Mouse (Mus musculus) intestine, embryonic 14.5 days (tissue): ENCODE results near the gene Noxo1. TPM values are rescaled to one million over a fixed set of nuclear protein-coding genes. Genes with fewer than 3 reads are reported as not detected.
A peak's percentile ranks its signal among the peaks of the same experiment; 100 is the strongest.

Experiments
- ATAC-seq: fragments of 200-750 bp; cut with Nextera tagmentation; replicated peaks from 2 replicates; pipeline ENCODE4 v1.8.0; 2017; ENCODE audit warnings: low read depth, moderate number of reproducible peaks, moderate TSS enrichment, moderate library complexity; ENCODE audit not compliant: low FRiP score, low TSS enrichment
- DNase-seq: peaks from one replicate; pipeline ENCODE4 v3.0.0-alpha.2; 2018; ENCODE audit warnings: low spot score
- H3K27ac ChIP-seq: fragments of 300-500 bp; sonication (generic); 2 replicates; pipeline ENCODE4 v1.5.1; 2014; ENCODE audit warnings: low read depth, mild to moderate bottlenecking, control low read depth
- H3K27me3 ChIP-seq: fragments of 300-500 bp; sonication (generic); replicated peaks from 2 replicates; pipeline ENCODE4 v1.6.1; 2014; ENCODE audit warnings: low read length, control low read depth; ENCODE audit not compliant: control insufficient read depth, insufficient read depth
- H3K36me3 ChIP-seq: fragments of 300-500 bp; sonication (generic); 2 replicates; pipeline ENCODE4 v1.6.1; 2014; ENCODE audit warnings: low read length, control low read depth; ENCODE audit not compliant: control insufficient read depth, insufficient read depth
- H3K4me1 ChIP-seq: fragments of 300-500 bp; sonication (generic); replicated peaks from 2 replicates; pipeline ENCODE4 v1.6.1; 2014; ENCODE audit warnings: low read length, control low read depth, mixed read lengths; ENCODE audit not compliant: control insufficient read depth, insufficient read depth
- H3K4me2 ChIP-seq: fragments of 300-500 bp; sonication (generic); 2 replicates; pipeline ENCODE4 v1.6.1; 2014; ENCODE audit warnings: low read length
- H3K4me3 ChIP-seq: fragments of 300-500 bp; sonication (generic); 2 replicates; pipeline ENCODE4 v1.5.1; 2014; ENCODE audit warnings: low read depth, low read length, control low read depth, mixed read lengths
- H3K9ac ChIP-seq: fragments of 300-500 bp; sonication (generic); 2 replicates; pipeline ENCODE4 v1.6.1; 2014; ENCODE audit warnings: mild to moderate bottlenecking, low read length
- H3K9me3 ChIP-seq: fragments of 300-500 bp; sonication (generic); 2 replicates; pipeline ENCODE4 v1.6.1; 2016; ENCODE audit warnings: low read length, control low read depth; ENCODE audit not compliant: control insufficient read depth
- WGBS: fragments of 180-500 bp; shearing (Covaris S2); extraction: QIAGEN DNeasy Blood & Tissue Kit; methylation state at CpG from one replicate; pipeline ENCODE4 v1.1.7; 2014; 5-methylcytosine and 5-hydroxymethylcytosine counted together
- polyA plus RNA-seq: library from polyadenylated mRNA; unstranded; fragments of >200 nt; fragmentation: Nextera tagmentation; extraction: Ambion mirVana; gene quantifications from 2 replicates; pipeline ENCODE4 v1.2.1, GENCODE M21; 2014

Noxo1 gene
- polyA plus RNA-seq, result 6.4 and 7.2 TPM in 2 replicates

- WGBS, result under 1% methylated on average over 53 of the region's 76 CpGs
Measured at GRCm38 (mm10) chr17:24696011-24696697, at the start of gene Noxo1, which contains the start of gene Gfer. Gene Noxo1 (plus strand): TSS chr17:24696234. Gene Gfer (minus strand): TSS chr17:24696156.

GRCm38 (mm10) chr17:24646381-24646780 is 49.7 kb upstream of the Noxo1 start:
- no peak overlapping the region for H3K4me2 ChIP-seq
- 0 out of 2 replicates have a peak, but pooled peaks cover 3% of the 10 kb centered on the region for H3K27me3 ChIP-seq
- H3K9ac ChIP-seq, result no peak overlapping the region
- no peaks in the 10 kb centered on the region for H3K9me3 ChIP-seq
- H3K27ac ChIP-seq, result no peak overlapping the region
- ATAC-seq (no peak), DNase-seq (no peak)
- no peak overlapping the region for H3K4me3 ChIP-seq
- 81% methylated on average over 4 of the region's 4 CpGs for WGBS
- peaks cover 20% of the 10 kb centered on the region for H3K4me1 ChIP-seq
- H3K36me3 ChIP-seq, result no peaks in the 10 kb centered on the region; the same call in 1 of the 2 replicates

More at GRCm38 (mm10) chr17:24696011-24696697, at the start of gene Noxo1, which contains the start of gene Gfer:
- H3K4me2 ChIP-seq, result peak within 1 kb of the TSS; percentile 60
- H3K27ac ChIP-seq, result peak within 1 kb of the TSS; percentile 83
- ATAC-seq, result peak; percentile 91
- peak; percentile 90 for DNase-seq
- H3K4me1 ChIP-seq, result peaks cover 14% of the 10 kb centered on the region
- peak within 1 kb of the TSS; percentile 76 for H3K9ac ChIP-seq
- H3K27me3 ChIP-seq, result peaks cover 8% of the 10 kb centered on the region; the same call in 1 of the 2 replicates
- peaks cover 33% of the 10 kb centered on the region for H3K36me3 ChIP-seq
- no peaks in the 10 kb centered on the region for H3K9me3 ChIP-seq
- H3K4me3 ChIP-seq, result peak within 1 kb of the TSS; percentile 83

- H3K9ac ChIP-seq, result no peak overlapping the region
- H3K4me3 ChIP-seq, result no peak overlapping the region
- 0 out of 2 replicates have a peak overlapping the region, but pooled peaks have one; percentile 5 for H3K4me2 ChIP-seq
- H3K27me3 ChIP-seq, result 0 out of 2 replicates have a peak, but pooled peaks cover 3% of the 10 kb centered on the region
- 82% methylated on average over 11 of the region's 11 CpGs for WGBS
- DNase-seq (no peak), ATAC-seq (no peak)
- H3K9me3 ChIP-seq, result no peaks in the 10 kb centered on the region
- peaks cover 20% of the 10 kb centered on the region for H3K4me1 ChIP-seq
- no peaks in the 10 kb centered on the region for H3K36me3 ChIP-seq
- H3K27ac ChIP-seq, result 0 out of 2 replicates have a peak overlapping the region, but pooled peaks have one; percentile 25
Measured at GRCm38 (mm10) chr17:24647493-24647892, 48.5 kb upstream of the Noxo1 start.

- no peak overlapping the region for H3K9ac ChIP-seq
- H3K4me3 ChIP-seq, result peak overlapping the region; percentile 79
- DNase-seq (no peak), ATAC-seq (no peak)
- peak overlapping the region; percentile 97 for H3K4me2 ChIP-seq
- WGBS, result 67% methylated on average over 10 of the region's 10 CpGs
- peaks cover 20% of the 10 kb centered on the region for H3K4me1 ChIP-seq
- no peaks in the 10 kb centered on the region for H3K9me3 ChIP-seq
- no peaks in the 10 kb centered on the region for H3K36me3 ChIP-seq
- H3K27ac ChIP-seq, result no peak overlapping the region
- H3K27me3 ChIP-seq, result 0 out of 2 replicates have a peak, but pooled peaks cover 3% of the 10 kb centered on the region
Measured at GRCm38 (mm10) chr17:24648731-24649377, 47.2 kb upstream of the Noxo1 start.

GRCm38 (mm10) chr17:24649581-24650069 is 46.4 kb upstream of the Noxo1 start:
- 2% methylated on average over 35 of the region's 35 CpGs for WGBS
- Histone ChIP-seq H3K9ac (peak overlapping the region; percentile 75), H3K4me2 (peak overlapping the region; percentile 97), H3K9me3 (no peaks in the 10 kb centered on the region), H3K4me3 (peak overlapping the region; percentile 79), H3K4me1 (peaks cover 12% of the 10 kb centered on the region), H3K27ac (no peak overlapping the region), H3K27me3 (0 out of 2 replicates have a peak, but pooled peaks cover 3% of the 10 kb centered on the region), H3K36me3 (no peaks in the 10 kb centered on the region)
- DNase-seq, result no peak
- peak; percentile 47 for ATAC-seq

DNA sequence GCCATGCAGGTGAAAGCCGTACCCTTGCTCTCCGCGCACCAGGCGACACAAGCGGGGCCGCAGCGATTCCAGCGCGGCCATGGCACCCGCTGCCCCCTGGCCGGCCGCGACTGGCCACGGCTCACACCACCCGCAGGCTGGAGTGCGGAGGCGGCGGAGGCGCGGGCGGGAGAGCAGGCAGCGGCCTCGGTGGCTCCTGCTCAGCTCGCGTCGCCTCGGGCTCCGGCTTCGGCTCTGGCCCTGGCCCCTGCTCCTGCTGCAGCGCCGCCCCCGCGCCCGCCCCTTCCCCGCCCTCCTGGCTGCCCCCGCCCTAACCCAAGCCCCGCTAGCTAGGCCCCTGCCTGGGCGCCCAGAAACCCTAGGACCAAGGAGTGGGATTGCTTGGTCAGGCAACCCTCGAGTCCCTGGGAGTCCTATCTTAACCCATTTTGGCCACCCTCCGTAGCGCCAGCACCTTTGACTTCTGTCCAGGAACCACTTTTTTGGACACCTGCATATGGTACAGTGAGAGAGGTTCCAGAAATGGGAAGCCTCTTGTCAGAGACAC is 45.9 kb upstream of the Noxo1 start, which contains the start of gene Slc9a3r2:
Slc9a3r2 (minus strand) TSS at position 258 of the 547 bp plus-strand sequence.
- DNase-seq (peak; percentile 76), ATAC-seq (peak; percentile 64)
- peak within 1 kb of the TSS; percentile 75 for H3K9ac ChIP-seq
- H3K9me3 ChIP-seq, result no peaks in the 10 kb centered on the region
- peaks cover 7% of the 10 kb centered on the region for H3K4me1 ChIP-seq
- 0 out of 2 replicates have a peak, but pooled peaks cover 3% of the 10 kb centered on the region for H3K27me3 ChIP-seq
- H3K4me2 ChIP-seq, result peak within 1 kb of the TSS; percentile 97
- H3K4me3 ChIP-seq, result peak within 1 kb of the TSS; percentile 79
- no peak within 1 kb of the TSS for H3K27ac ChIP-seq
- no peaks in the 10 kb centered on the region for H3K36me3 ChIP-seq
- WGBS, result under 1% methylated on average over 32 of the region's 41 CpGs

DNA sequence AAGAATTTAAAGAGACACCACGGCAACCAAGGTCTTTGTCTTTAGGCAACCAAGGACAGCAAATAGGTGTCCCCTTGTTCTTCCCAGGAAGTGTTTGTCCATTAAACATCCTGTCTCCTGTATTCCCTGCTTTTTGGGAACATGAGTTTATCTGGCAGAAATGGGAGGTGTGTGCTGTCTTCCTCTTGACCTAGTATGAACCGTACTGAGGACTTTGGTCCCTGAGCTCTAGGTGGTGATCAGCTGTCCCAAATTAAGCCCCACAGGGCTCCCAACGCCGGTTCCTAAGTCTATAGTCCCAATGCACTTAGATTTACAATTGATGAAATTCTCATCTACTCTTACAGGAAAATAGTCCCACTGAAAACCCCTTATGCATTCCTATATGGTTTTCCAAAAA is 45.3 kb upstream of the Noxo1 start:
- DNase-seq (no peak), ATAC-seq (no peak)
- Histone ChIP-seq H3K36me3 (no peaks in the 10 kb centered on the region), H3K9me3 (no peaks in the 10 kb centered on the region), H3K4me1 (peaks cover 3% of the 10 kb centered on the region), H3K4me3 (0 out of 2 replicates have a peak overlapping the region, but pooled peaks have one; percentile 79), H3K4me2 (peak overlapping the region; percentile 97; the same call in 1 of the 2 replicates), H3K27me3 (0 out of 2 replicates have a peak, but pooled peaks cover 3% of the 10 kb centered on the region), H3K27ac (no peak overlapping the region), H3K9ac (no peak overlapping the region; the same call in 1 of the 2 replicates)
- 72% methylated on average over 4 of the region's 4 CpGs for WGBS

DNA sequence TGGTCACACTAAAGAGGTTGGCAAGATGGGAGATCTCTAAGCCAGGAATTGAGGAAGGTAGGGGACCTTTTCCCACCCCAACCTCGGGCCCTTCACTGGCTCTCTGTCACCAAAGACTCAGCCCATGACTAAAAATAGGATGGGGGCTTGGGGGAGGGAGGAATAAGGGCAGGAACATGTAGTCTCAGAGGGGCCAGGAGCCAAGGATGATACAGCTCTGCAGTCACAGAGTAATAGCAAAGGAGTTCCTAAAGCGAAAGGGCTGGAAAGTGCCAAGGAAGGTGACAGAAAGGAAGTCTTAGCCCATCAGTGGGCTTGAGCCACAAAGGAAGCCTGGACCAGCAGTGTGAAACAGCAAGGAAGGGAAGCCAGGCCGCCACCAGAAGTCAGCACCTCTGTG is 44.2 kb upstream of the Noxo1 start:
- Histone ChIP-seq H3K9ac (no peak overlapping the region), H3K4me2 (no peak overlapping the region), H3K27me3 (peaks cover 4% of the 10 kb centered on the region; the same call in 1 of the 2 replicates), H3K4me1 (peaks cover 3% of the 10 kb centered on the region), H3K4me3 (no peak overlapping the region), H3K36me3 (no peaks in the 10 kb centered on the region), H3K27ac (no peak overlapping the region), H3K9me3 (no peaks in the 10 kb centered on the region)
- 71% methylated on average over 3 of the region's 3 CpGs for WGBS
- no peak for DNase-seq
- no peak for ATAC-seq
